Mouse (Mus musculus): ENCODE data around the gene Zfp964.
"Not testable (repeated sequence)": the region's sequence is repeated elsewhere in the genome, so short reads cannot be mapped to it uniquely, and the experiment has no call there.

Zfp964 gene

GRCm38 (mm10) chr8:69654358-69654981 is at the start of gene Zfp964:
Gene Zfp964, plus strand, starts transcription at chr8:69654479.
- peak; percentile 91 for DNase-seq (ENCODE audit: low spot score)

GRCm38 (mm10) chr8:69614687-69615086 is 39.6 kb upstream of the Zfp964 start:
- DNase-seq (ENCODE audit: low spot score) = no peak

- DNase-seq (ENCODE audit: low spot score) = no peak
These were observed 36.2 kb upstream of the Zfp964 start for GRCm38 (mm10) chr8:69618078-69618477.

- peak; percentile 99 for DNase-seq (ENCODE audit: low spot score)
These were observed 29.0 kb upstream of the Zfp964 start, which contains the start of gene Zfp868 for GRCm38 (mm10) chr8:69625095-69625789. Gene Zfp868, minus strand, starts transcription at chr8:69625548.

- DNase-seq (ENCODE audit: low spot score) = no peak
These were observed 396 bp upstream of the Zfp964 start for GRCm38 (mm10) chr8:69653808-69654357.

- no peak for DNase-seq (ENCODE audit: low spot score)
These were observed 7.0 kb downstream of the Zfp964 start for GRCm38 (mm10) chr8:69661294-69661693.

- not testable (repeated sequence) for DNase-seq (ENCODE audit: low spot score)
These were observed 10.8 kb downstream of the Zfp964 start for GRCm38 (mm10) chr8:69665051-69665450.

- DNase-seq (ENCODE audit: low spot score) = no peak
These were observed 47.5 kb downstream of the Zfp964 start for GRCm38 (mm10) chr8:69701810-69702209.

GRCm38 (mm10) chr8:69710624-69711023 is 56.3 kb downstream of the Zfp964 start, which contains the start of gene Zfp869:
Gene Zfp869, minus strand, starts transcription at chr8:69710724.
- not testable (repeated sequence) for DNase-seq (ENCODE audit: low spot score)

- DNase-seq (ENCODE audit: low spot score) = no peak
These were observed 59.2 kb downstream of the Zfp964 start for GRCm38 (mm10) chr8:69713516-69713915.

GRCm38 (mm10) chr8:69715366-69715765 is 61.1 kb downstream of the Zfp964 start:
- no peak for DNase-seq (ENCODE audit: low spot score)

Measured in ovary, postnatal 36 days (tissue).